Comparison of ENCODE assay signal across 31 mouse cellular contexts in genomic region chrX:101147506-101147905, GRCm38 (mm10).
"Had no signal": no experiment of that assay in that cellular context is flagged by ENCODE, and none has a peak within 500 bp of the region (broad histone marks: within the 10 kb centered on the region; RNA-seq: fewer than 3 reads in every experiment).

No protein-coding gene starts in this region.

- H3K4me2 ChIP-seq: limb, embryonic 12.5 days; limb, embryonic 13.5 days; limb, embryonic 15.5 days; liver, embryonic 11.5 days; liver, embryonic 12.5 days; liver, embryonic 13.5 days; liver, embryonic 15.5 days; lung, embryonic 14.5 days; lung, embryonic 15.5 days; midbrain, embryonic 11.5 days; midbrain, embryonic 12.5 days; midbrain, embryonic 13.5 days; midbrain, embryonic 15.5 days had no signal

- DNase-seq: left cerebral cortex, postnatal 4 days; liver; liver, embryonic 13.5 days; liver, postnatal 0 days; lung, adult 18-20 months; lung, adult 2 months; lung, embryonic 14.5 days; lung, postnatal 10 days; lung, postnatal 14 days; lung, postnatal 36 days; lung, postnatal 4 days; midbrain, embryonic 14.5 days had no signal

- H3K4me1 ChIP-seq: limb, embryonic 10.5 days; limb, embryonic 12.5 days; limb, embryonic 13.5 days; limb, embryonic 15.5 days; liver, embryonic 12.5 days; liver, embryonic 13.5 days; liver, embryonic 15.5 days; lung, embryonic 15.5 days; megakaryocyte, embryonic 14.5 days; midbrain, embryonic 10.5 days; midbrain, embryonic 12.5 days; midbrain, embryonic 13.5 days; midbrain, embryonic 15.5 days had no signal

- H3K36me3 ChIP-seq: limb, embryonic 10.5 days; limb, embryonic 12.5 days; limb, embryonic 13.5 days; limb, embryonic 15.5 days; liver, embryonic 12.5 days; liver, embryonic 13.5 days; liver, embryonic 15.5 days; lung, embryonic 15.5 days; midbrain, embryonic 10.5 days; midbrain, embryonic 12.5 days; midbrain, embryonic 13.5 days; midbrain, embryonic 15.5 days had no signal

- H3K27me3 ChIP-seq: limb, embryonic 12.5 days; limb, embryonic 13.5 days; limb, embryonic 15.5 days; liver, embryonic 12.5 days; liver, embryonic 13.5 days; liver, embryonic 15.5 days; lung, embryonic 15.5 days; midbrain, embryonic 13.5 days; midbrain, embryonic 15.5 days had no signal

- H3K9me3 ChIP-seq: limb, embryonic 10.5 days; limb, embryonic 12.5 days; limb, embryonic 13.5 days; limb, embryonic 15.5 days; liver, embryonic 12.5 days; liver, embryonic 13.5 days; liver, embryonic 15.5 days; lung, embryonic 15.5 days; megakaryocyte, embryonic 14.5 days; midbrain, embryonic 10.5 days; midbrain, embryonic 12.5 days; midbrain, embryonic 13.5 days; midbrain, embryonic 15.5 days had no signal

- H3K27ac ChIP-seq: limb, embryonic 10.5 days; limb, embryonic 12.5 days; limb, embryonic 13.5 days; limb, embryonic 15.5 days; liver, embryonic 12.5 days; liver, embryonic 13.5 days; liver, embryonic 14.5 days; liver, embryonic 15.5 days; lung, embryonic 15.5 days; macrophage; midbrain, embryonic 10.5 days; midbrain, embryonic 12.5 days; midbrain, embryonic 13.5 days; midbrain, embryonic 15.5 days had no signal

- H3K4me3 ChIP-seq: limb, embryonic 10.5 days; limb, embryonic 12.5 days; limb, embryonic 13.5 days; limb, embryonic 15.5 days; liver, embryonic 12.5 days; liver, embryonic 13.5 days; liver, embryonic 15.5 days; lung, embryonic 15.5 days; megakaryocyte, embryonic 14.5 days; midbrain, embryonic 10.5 days; midbrain, embryonic 12.5 days; midbrain, embryonic 13.5 days; midbrain, embryonic 15.5 days; myocyte had no signal

- H3K9ac ChIP-seq: limb, embryonic 12.5 days; limb, embryonic 13.5 days; limb, embryonic 15.5 days; liver, embryonic 12.5 days; liver, embryonic 13.5 days; liver, embryonic 14.5 days; liver, embryonic 15.5 days; liver, postnatal 0 days; lung, embryonic 14.5 days; lung, embryonic 15.5 days; midbrain, embryonic 12.5 days; midbrain, embryonic 13.5 days; midbrain, embryonic 15.5 days had no signal

- ATAC-seq: liver, embryonic 12.5 days; liver, postnatal 0 days; lung, postnatal 0 days; midbrain, embryonic 13.5 days; midbrain, embryonic 15.5 days; midbrain, embryonic 16.5 days had no signal
